Mouse (Mus musculus) heart, postnatal 0 days (tissue): ENCODE results near the gene Megf11.

Experiments used
- CTCF ChIP-seq: IDR thresholded peaks from 2 replicates; pipeline ENCODE4 v1.5.1; 2016; ENCODE audit warnings: antibody characterized with exemption, control low read depth, low read depth
- EP300 ChIP-seq: IDR thresholded peaks from 2 replicates; pipeline ENCODE4 v1.6.1; 2016; ENCODE audit warnings: antibody characterized with exemption, low read depth

DNA sequence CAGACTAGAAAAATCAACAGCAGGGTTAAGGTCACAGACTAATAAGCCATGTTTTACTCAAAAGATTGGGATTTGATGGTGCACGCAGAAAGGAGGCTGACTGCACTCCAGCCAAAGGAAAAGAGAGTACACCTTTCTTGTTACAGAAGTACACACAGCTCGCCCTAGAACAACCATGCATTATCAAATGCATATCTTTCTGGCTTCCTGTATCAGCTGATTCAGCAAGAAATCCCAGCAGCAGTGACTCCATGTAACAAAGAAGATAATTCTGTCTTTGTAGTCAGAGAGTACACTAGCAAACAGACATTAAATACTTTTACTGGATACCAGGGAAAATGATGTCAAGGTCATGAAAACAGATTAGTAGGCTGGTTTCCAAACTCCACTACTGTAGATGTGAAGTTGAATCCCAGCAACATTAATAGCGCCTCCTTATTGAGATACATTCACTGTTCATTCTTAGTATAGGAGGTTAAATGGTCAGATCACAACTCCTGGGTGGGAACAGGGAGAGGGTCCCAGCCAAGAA is 345.7 kb downstream of the Megf11 start:
- TF ChIP-seq CTCF (no peak), EP300 (no peak)
